Mouse (Mus musculus) kidney, embryonic 15.5 days (tissue): ENCODE data around the gene Krtap2-4. TPM values are rescaled to one million over a fixed set of nuclear protein-coding genes. Genes with fewer than 3 reads are reported as not detected.
A peak's percentile ranks its signal among the peaks of the same experiment; 100 is the strongest.

Experiments
- ATAC-seq: fragments of 200-750 bp; cut with Nextera tagmentation; replicated peaks from 2 replicates; pipeline ENCODE4 v1.8.0; 2017; ENCODE audit warnings: moderate TSS enrichment; ENCODE audit not compliant: low FRiP score
- H3K27ac ChIP-seq: fragments of 300-500 bp; sonication (generic); 2 replicates; pipeline ENCODE4 v1.5.1; 2015; ENCODE audit warnings: mild to moderate bottlenecking, inconsistent platforms
- H3K27me3 ChIP-seq: fragments of 300-500 bp; sonication (generic); 2 replicates; pipeline ENCODE4 v1.6.1; 2015; ENCODE audit warnings: inconsistent platforms
- H3K36me3 ChIP-seq: fragments of 300-500 bp; sonication (generic); 2 replicates; pipeline ENCODE4 v1.6.1; 2015; ENCODE audit warnings: inconsistent platforms
- H3K4me1 ChIP-seq: fragments of 300-500 bp; sonication (generic); 2 replicates; pipeline ENCODE4 v1.6.1; 2015; ENCODE audit warnings: inconsistent platforms
- H3K4me2 ChIP-seq: fragments of 300-500 bp; sonication (generic); 2 replicates; pipeline ENCODE4 v1.6.1; 2015; ENCODE audit warnings: moderate library complexity, mild to moderate bottlenecking, inconsistent platforms
- H3K4me3 ChIP-seq: fragments of 300-500 bp; sonication (generic); replicated peaks from 2 replicates; pipeline ENCODE4 v1.5.1; 2015; ENCODE audit warnings: mild to moderate bottlenecking, inconsistent platforms
- H3K9ac ChIP-seq: fragments of 300-500 bp; sonication (generic); 2 replicates; pipeline ENCODE4 v1.6.1; 2015; ENCODE audit warnings: mild to moderate bottlenecking, inconsistent platforms
- H3K9me3 ChIP-seq: fragments of 300-500 bp; sonication (generic); replicated peaks from 2 replicates; pipeline ENCODE4 v1.6.1; 2016; ENCODE audit warnings: inconsistent platforms
- WGBS: fragments of 180-500 bp; shearing (Covaris S2); methylation state at CpG from one replicate; pipeline ENCODE4 v1.1.7; 2015; ENCODE audit warnings: mixed read lengths; 5-methylcytosine and 5-hydroxymethylcytosine counted together
- polyA plus RNA-seq: library from polyadenylated mRNA; unstranded; fragments of >200 nt; fragmentation: Nextera tagmentation; extraction: Ambion mirVana; gene quantifications from 2 replicates; pipeline ENCODE4 v1.2.1, GENCODE M21; 2015

The Krtap2-4 gene
- polyA plus RNA-seq, 1 experiment from 2014 or later: not detected

GRCm38 (mm10) chr11:99580636-99581035 is 34.0 kb downstream of the Krtap2-4 start, which contains the start of gene Krtap1-5:
TSS of gene Krtap1-5 (minus strand) at chr11:99581016.
- Histone ChIP-seq H3K9ac (no peak within 1 kb of the TSS), H3K4me3 (no peak within 1 kb of the TSS), H3K9me3 (no peaks in the 10 kb centered on the region), H3K4me2 (no peak within 1 kb of the TSS), H3K4me1 (no peaks in the 10 kb centered on the region), H3K36me3 (no peaks in the 10 kb centered on the region), H3K27me3 (no peaks in the 10 kb centered on the region), H3K27ac (no peak within 1 kb of the TSS)
- WGBS: 83% methylated on average over 6 of the region's 6 CpGs
- no peak for ATAC-seq

GRCm38 (mm10) chr11:99574106-99574505 is 40.5 kb downstream of the Krtap2-4 start:
- Histone ChIP-seq H3K9ac (no peak overlapping the region), H3K9me3 (no peaks in the 10 kb centered on the region), H3K36me3 (no peaks in the 10 kb centered on the region), H3K27ac (no peak overlapping the region), H3K4me2 (peak overlapping the region; percentile 36), H3K4me1 (no peaks in the 10 kb centered on the region), H3K27me3 (peaks cover 3% of the 10 kb centered on the region; the same call in 1 of the 2 replicates), H3K4me3 (no peak overlapping the region)
- WGBS: 1% methylated on average over 7 of the region's 7 CpGs
- ATAC-seq: 0 out of 2 replicates have a peak, but pooled peaks have one; percentile 67

GRCm38 (mm10) chr11:99573164-99573563 is 41.5 kb downstream of the Krtap2-4 start:
- no peak overlapping the region for H3K4me2 ChIP-seq
- WGBS: 57% methylated on average over 4 of the region's 4 CpGs
- H3K9ac ChIP-seq: no peak overlapping the region
- no peaks in the 10 kb centered on the region for H3K9me3 ChIP-seq
- peaks cover 3% of the 10 kb centered on the region; the same call in 1 of the 2 replicates for H3K27me3 ChIP-seq
- ATAC-seq: no peak
- no peaks in the 10 kb centered on the region for H3K4me1 ChIP-seq
- H3K4me3 ChIP-seq: no peak overlapping the region
- no peaks in the 10 kb centered on the region for H3K36me3 ChIP-seq
- no peak overlapping the region for H3K27ac ChIP-seq

- no peak within 1 kb of the TSS for H3K4me2 ChIP-seq
- no peak within 1 kb of the TSS for H3K4me3 ChIP-seq
- H3K9ac ChIP-seq: no peak within 1 kb of the TSS
- H3K27me3 ChIP-seq: no peaks in the 10 kb centered on the region
- H3K36me3 ChIP-seq: no peaks in the 10 kb centered on the region
- 69% methylated on average over 7 of the region's 7 CpGs for WGBS
- no peaks in the 10 kb centered on the region for H3K9me3 ChIP-seq
- ATAC-seq: no peak
- no peak within 1 kb of the TSS for H3K27ac ChIP-seq
- no peaks in the 10 kb centered on the region for H3K4me1 ChIP-seq
These were observed 48.1 kb downstream of the Krtap2-4 start, which contains the start of gene Krtap3-1 for GRCm38 (mm10) chr11:99566530-99566929. TSS of gene Krtap3-1 (minus strand) at chr11:99566630.

Other genes with a start within 250 kb of the Krtap2-4 start
- gene Krt28, start 239.9 kb downstream of the Krtap2-4 start, polyA plus RNA-seq: 0.10 and 0.31 TPM in 2 replicates
- gene Krt10, start 225.5 kb downstream of the Krtap2-4 start, polyA plus RNA-seq: 28.7 and 35.2 TPM in 2 replicates
- gene Krt12, start 192.6 kb downstream of the Krtap2-4 start, polyA plus RNA-seq: not detected in 2 replicates
- gene Krt20, start 176.7 kb downstream of the Krtap2-4 start, polyA plus RNA-seq: 1.2 and 1.7 TPM in 2 replicates
- gene Krt23, start 121.7 kb downstream of the Krtap2-4 start, polyA plus RNA-seq: 19.9 and 20.3 TPM in 2 replicates
- 0.32 and 0.43 TPM in 2 replicates for gene Krt39, start 93.5 kb downstream of the Krtap2-4 start, polyA plus RNA-seq
- not detected in 2 replicates for gene Krt40, start 71.7 kb downstream of the Krtap2-4 start, polyA plus RNA-seq
- not detected in 2 replicates for gene Krtap3-3, start 64.0 kb downstream of the Krtap2-4 start, polyA plus RNA-seq
- gene Krtap3-2, start 58.0 kb downstream of the Krtap2-4 start, polyA plus RNA-seq: not detected in 2 replicates
- not detected in 2 replicates for gene Gm11939, start 55.4 kb downstream of the Krtap2-4 start, polyA plus RNA-seq
- gene Krtap3-1, start 48.2 kb downstream of the Krtap2-4 start, polyA plus RNA-seq: not detected in 2 replicates
- not detected in 2 replicates for gene Krtap1-5, start 33.8 kb downstream of the Krtap2-4 start, polyA plus RNA-seq
- not detected in 2 replicates for gene Krtap1-4, start 31.2 kb downstream of the Krtap2-4 start, polyA plus RNA-seq
- gene Krtap1-3, start 23.5 kb downstream of the Krtap2-4 start, polyA plus RNA-seq: not detected in 2 replicates
- not detected in 2 replicates for gene Krtap9-3, start 16.7 kb downstream of the Krtap2-4 start, polyA plus RNA-seq
- not detected in 2 replicates for gene Gm11938, start 11.5 kb downstream of the Krtap2-4 start, polyA plus RNA-seq
- gene Gm11937, start 4.7 kb downstream of the Krtap2-4 start, polyA plus RNA-seq: not detected in 2 replicates
- gene Gm11562, start 5.6 kb upstream of the Krtap2-4 start, polyA plus RNA-seq: not detected in 2 replicates
- not detected in 2 replicates for gene Krtap4-1, start 13.4 kb upstream of the Krtap2-4 start, polyA plus RNA-seq
- gene Krtap4-2, start 20.2 kb upstream of the Krtap2-4 start, polyA plus RNA-seq: not detected in 2 replicates
- gene Krtap4-7, start 29.2 kb upstream of the Krtap2-4 start, polyA plus RNA-seq: not detected in 2 replicates
- gene Gm11555, start 35.4 kb upstream of the Krtap2-4 start, polyA plus RNA-seq: not detected in 2 replicates
- not detected in 2 replicates for gene Gm11563, start 44.1 kb upstream of the Krtap2-4 start, polyA plus RNA-seq
- not detected in 2 replicates for gene Krtap4-6, start 51.1 kb upstream of the Krtap2-4 start, polyA plus RNA-seq
- not detected in 2 replicates for gene Gm14190, start 75.9 kb upstream of the Krtap2-4 start, polyA plus RNA-seq
- gene Gm14180, start 119.4 kb upstream of the Krtap2-4 start, polyA plus RNA-seq: not detected in 2 replicates
- not detected in 2 replicates for gene Gm11595, start 158.1 kb upstream of the Krtap2-4 start, polyA plus RNA-seq
- not detected in 2 replicates for gene Krtap4-8, start 165.9 kb upstream of the Krtap2-4 start, polyA plus RNA-seq
- gene Krtap4-9, start 170.4 kb upstream of the Krtap2-4 start, polyA plus RNA-seq: not detected in 2 replicates
- not detected in 2 replicates for gene Gm11596, start 178.6 kb upstream of the Krtap2-4 start, polyA plus RNA-seq
- gene Gm11569, start 184.1 kb upstream of the Krtap2-4 start, polyA plus RNA-seq: not detected in 2 replicates
- not detected in 2 replicates for gene Gm11554, start 189.6 kb upstream of the Krtap2-4 start, polyA plus RNA-seq
- gene Krtap4-13, start 195.0 kb upstream of the Krtap2-4 start, polyA plus RNA-seq: not detected in 2 replicates
- gene Gm11564, start 200.8 kb upstream of the Krtap2-4 start, polyA plus RNA-seq: not detected in 2 replicates
- gene 2300003K06Rik, start 223.2 kb upstream of the Krtap2-4 start, polyA plus RNA-seq: not detected in 2 replicates
- gene Krtap4-16, start 236.8 kb upstream of the Krtap2-4 start, polyA plus RNA-seq: not detected in 2 replicates
- gene Gm11568, start 243.1 kb upstream of the Krtap2-4 start, polyA plus RNA-seq: not detected in 2 replicates
- not detected in 2 replicates for gene Gm11559, start 249.6 kb upstream of the Krtap2-4 start, polyA plus RNA-seq